ENCODE assay signal across 1 mouse cellular context in the genomic region with DNA sequence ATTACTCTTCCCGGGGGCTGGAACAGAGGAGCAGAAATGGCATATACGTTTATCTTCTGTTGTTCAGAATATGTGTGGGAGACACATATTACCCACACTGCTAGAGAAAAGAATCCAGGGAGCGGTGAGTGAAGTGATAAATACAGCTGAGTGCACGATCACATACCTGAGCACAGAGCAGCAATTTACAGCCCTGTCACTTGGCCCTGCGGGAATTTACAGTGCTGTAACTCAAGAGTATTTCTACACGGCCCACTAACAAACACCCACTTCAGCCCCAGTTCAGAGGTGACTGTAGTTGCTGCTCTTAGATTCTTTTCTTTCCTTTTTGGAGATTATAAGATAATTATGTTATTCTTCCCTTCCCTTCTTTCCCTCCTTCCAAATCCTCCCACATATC.
TF ChIP-seq lines count a peak whose summit lies in the region.

No protein-coding gene starts in this region.

TF ChIP-seq in MEL, 35 proteins besides CTCF, POLR2A, EP300 and RAD21 (continued from another document):
- TF ChIP-seq ELF1 (IDR thresholded peaks at IDR 0.05; ENCODE audit: low read depth, low read length) (no peak), USF1 (IDR thresholded peaks at IDR 0.05; ENCODE audit: low read depth, low read length) (no peak), CHD2 (IDR thresholded peaks at IDR 0.05; ENCODE audit: low read length) (no peak), POLR2AphosphoS2 (IDR thresholded peaks at IDR 0.05; ENCODE audit: low read length) (no peak), ZMIZ1 (IDR thresholded peaks at IDR 0.05; ENCODE audit: low read depth, low read length) (no peak), GABPA (IDR thresholded peaks at IDR 0.05; ENCODE audit: low read depth, low read length) (no peak), TAL1 (IDR thresholded peaks at IDR 0.05; ENCODE audit: low read length) (no peak), E2F4 (IDR thresholded peaks at IDR 0.05; ENCODE audit: borderline replicate concordance, low read depth, low read length) (no peak), POLR2AphosphoS5 (IDR thresholded peaks at IDR 0.05; ENCODE audit: borderline replicate concordance, low read depth, low read length) (no peak)
